In genomic region chr4:46664123-46665009, GRCm38 (mm10) we compare ENCODE assay signal across 8 mouse cellular contexts. TPM values are rescaled to one million over a fixed set of nuclear protein-coding genes. Genes with fewer than 3 reads are reported as not detected.
DNase-seq lines count a peak whose midpoint lies in the region; ATAC-seq and TF ChIP-seq lines count a peak whose summit lies in the region.

No protein-coding gene starts in this region.

- peaks cover 39% of the 10 kb centered on the region for H3K4me1 ChIP-seq in embryonic facial prominence, embryonic 10.5 days
- peaks cover 16% of the 10 kb centered on the region for H3K4me1 ChIP-seq in kidney, postnatal 0 days (replicated peaks; ENCODE audit: insufficient read depth, low read length)
- H3K4me1 ChIP-seq in lung, embryonic 16.5 days (replicated peaks; ENCODE audit: control insufficient read depth, insufficient read depth, low read length): peaks cover 5% of the 10 kb centered on the region; the same call in 1 of the 2 replicates

- peak overlapping the region; percentile 92 for H3K27ac ChIP-seq in embryonic facial prominence, embryonic 10.5 days (replicated peaks)
- peak overlapping the region; percentile 80 for H3K27ac ChIP-seq in kidney, postnatal 0 days
- peak overlapping the region; percentile 28 for H3K27ac ChIP-seq in lung, embryonic 16.5 days (ENCODE audit: low read length)

- H3K9ac ChIP-seq in kidney, postnatal 0 days (ENCODE audit: low read depth, low read length): peak overlapping the region; percentile 72
- peak overlapping the region; percentile 64 for H3K9ac ChIP-seq in lung, embryonic 16.5 days (ENCODE audit: low read length)

- peak; percentile 34 to 81 for DNase-seq in left cerebral cortex, adult 18-20 months (ENCODE audit: low spot score in 2 of 2)
- no peak for DNase-seq in left cerebral cortex, adult 11 months (ENCODE audit: low spot score)
- DNase-seq in embryonic facial prominence, embryonic 10.5 days (ENCODE audit: low spot score): peak; percentile 87
- peak; percentile 14 to 45 for DNase-seq in heart, adult 9 months (ENCODE audit: low spot score in 2 of 2)
- DNase-seq in kidney, postnatal 0 days (ENCODE audit: low spot score): peak; percentile 83
- peak; percentile 65 for DNase-seq in ovary, adult 18-20 months (ENCODE audit: low spot score)
- DNase-seq in cerebellum, adult 11 months: no peak

- peak; percentile 87 for ATAC-seq in kidney, postnatal 0 days (replicated peaks; ENCODE audit: low FRiP score, low read depth)
- ATAC-seq in lung, embryonic 16.5 days (ENCODE audit: low read depth): peak; percentile 95

- no peak for TF ChIP-seq CTCF in kidney, postnatal 0 days (IDR thresholded peaks at IDR 0.05; ENCODE audit: low read depth)

- 1% methylated on average over 34 of the region's 34 CpGs for WGBS in embryonic facial prominence, embryonic 10.5 days
- WGBS in kidney, postnatal 0 days: 3% methylated on average over 33 of the region's 34 CpGs
- 2% methylated on average over 34 of the region's 34 CpGs for WGBS in lung, embryonic 16.5 days

- no peaks in the 10 kb centered on the region for H3K36me3 ChIP-seq in embryonic facial prominence, embryonic 10.5 days (replicated peaks)
- no peaks in the 10 kb centered on the region for H3K36me3 ChIP-seq in kidney, postnatal 0 days (ENCODE audit: insufficient read depth, low read length)
- H3K36me3 ChIP-seq in lung, embryonic 16.5 days (ENCODE audit: control insufficient read depth, insufficient read depth, low read length): no peaks in the 10 kb centered on the region

- no peaks in the 10 kb centered on the region for H3K27me3 ChIP-seq in embryonic facial prominence, embryonic 10.5 days (replicated peaks; ENCODE audit: low read depth, poor library complexity, severe bottlenecking)
- no peaks in the 10 kb centered on the region for H3K27me3 ChIP-seq in kidney, postnatal 0 days (ENCODE audit: insufficient read depth, low read length)
- H3K27me3 ChIP-seq in lung, embryonic 16.5 days (ENCODE audit: control insufficient read depth, insufficient read depth, low read depth, low read length): no peaks in the 10 kb centered on the region

- H3K4me2 ChIP-seq in kidney, postnatal 0 days (ENCODE audit: low read length): peak overlapping the region; percentile 72
- H3K4me2 ChIP-seq in lung, embryonic 16.5 days (ENCODE audit: low read depth, low read length): peak overlapping the region; percentile 63

- no peaks in the 10 kb centered on the region for H3K9me3 ChIP-seq in embryonic facial prominence, embryonic 10.5 days
- H3K9me3 ChIP-seq in kidney, postnatal 0 days (replicated peaks; ENCODE audit: low read length): no peaks in the 10 kb centered on the region
- no peaks in the 10 kb centered on the region for H3K9me3 ChIP-seq in lung, embryonic 16.5 days (ENCODE audit: control insufficient read depth, low read length)

- peak overlapping the region; percentile 60 for H3K4me3 ChIP-seq in embryonic facial prominence, embryonic 10.5 days
- peak overlapping the region; percentile 28 for H3K4me3 ChIP-seq in kidney, postnatal 0 days (replicated peaks; ENCODE audit: low read depth, low read length)
- peak overlapping the region; percentile 40 for H3K4me3 ChIP-seq in lung, embryonic 16.5 days (ENCODE audit: low read length)

RNA-seq across cellular contexts. Expression of gene Tbc1d2, which starts 14.4 kb away (rescaled TPM):
- 1 to 10 TPM; 4.0 to 4.4 TPM for total RNA-seq in left cerebral cortex, adult 18-20 months (2021)
- 2.3 TPM in 2 replicates for polyA plus RNA-seq in embryonic facial prominence, embryonic 10.5 days (2016; fragmentation: Nextera tagmentation; extraction: Ambion mirVana)
- polyA plus RNA-seq in kidney, postnatal 0 days (2015; fragmentation: Nextera tagmentation; extraction: Ambion mirVana): 3.6 and 4.2 TPM in 2 replicates
- polyA plus RNA-seq in lung, embryonic 16.5 days (2015; fragmentation: Nextera tagmentation; extraction: Ambion mirVana): 4.2 and 4.3 TPM in 2 replicates

Comparison
In these comparisons a context has a peak if more than half of its experiments do, and no peak if none do; other contexts are left out.
1. DNase-seq: peak in left cerebral cortex, adult 18-20 months (2 of 2), embryonic facial prominence, embryonic 10.5 days (single experiment), heart, adult 9 months (2 of 2), kidney, postnatal 0 days (single experiment) and ovary, adult 18-20 months (single experiment); none in left cerebral cortex, adult 11 months (single experiment) and cerebellum, adult 11 months (single experiment).
2. H3K27ac ChIP-seq: peak in every context shown above with its lines; median percentile 92 in embryonic facial prominence, embryonic 10.5 days; 80 in kidney, postnatal 0 days; 28 in lung, embryonic 16.5 days.
3. Peak in every context shown above with its lines, with median percentiles within 50 percentile points of each other: H3K4me3 ChIP-seq.